Mouse (Mus musculus) hindbrain, embryonic 14.5 days (tissue): ENCODE results near the gene Relt. TPM values are rescaled to one million over a fixed set of nuclear protein-coding genes. Genes with fewer than 3 reads are reported as not detected.

ENCODE experiments used
- ATAC-seq: fragments of 200-750 bp; cut with Nextera tagmentation; 2 replicates; pipeline ENCODE4 v1.8.0; 2017; ENCODE audit warnings: moderate number of reproducible peaks, mild to moderate bottlenecking, moderate TSS enrichment, moderate library complexity; ENCODE audit not compliant: low FRiP score
- DNase-seq: peaks from one replicate; pipeline ENCODE4 v3.0.0-alpha.2; 2015; ENCODE audit warnings: low spot score
- H3K27ac ChIP-seq: fragments of 300-500 bp; sonication (generic); 2 replicates; pipeline ENCODE4 v1.5.1; 2014; ENCODE audit warnings: mild to moderate bottlenecking, moderate library complexity
- H3K27me3 ChIP-seq: fragments of 300-500 bp; sonication (generic); 2 replicates; pipeline ENCODE4 v1.6.1; 2014; ENCODE audit warnings: mild to moderate bottlenecking, low read length, mixed read lengths; ENCODE audit not compliant: control insufficient read depth, insufficient read depth
- H3K36me3 ChIP-seq: fragments of 300-500 bp; sonication (generic); replicated peaks from 2 replicates; pipeline ENCODE4 v1.6.1; 2014; ENCODE audit not compliant: control insufficient read depth, insufficient read depth
- H3K4me1 ChIP-seq: fragments of 300-500 bp; sonication (generic); replicated peaks from 2 replicates; pipeline ENCODE4 v1.6.1; 2014; ENCODE audit warnings: antibody characterized with exemption, low read length, mixed read lengths; ENCODE audit not compliant: control insufficient read depth, insufficient read depth
- H3K4me2 ChIP-seq: fragments of 300-500 bp; sonication (generic); replicated peaks from 2 replicates; pipeline ENCODE4 v1.6.1; 2014; ENCODE audit warnings: mild to moderate bottlenecking, moderate library complexity
- H3K4me3 ChIP-seq: fragments of 300-500 bp; sonication (generic); replicated peaks from 2 replicates; pipeline ENCODE4 v1.5.1; 2014; ENCODE audit warnings: mild to moderate bottlenecking, low read length
- H3K9ac ChIP-seq: fragments of 300-500 bp; sonication (generic); 2 replicates; pipeline ENCODE4 v1.6.1; 2014
- H3K9me3 ChIP-seq: fragments of 300-500 bp; sonication (generic); 2 replicates; pipeline ENCODE4 v1.6.1; 2016; ENCODE audit warnings: low read length; ENCODE audit not compliant: control insufficient read depth
- WGBS: fragments of 180-500 bp; shearing (Covaris S2); extraction: QIAGEN DNeasy Blood & Tissue Kit; methylation state at CpG from one replicate; pipeline ENCODE4 v1.1.7; 2014; 5-methylcytosine and 5-hydroxymethylcytosine counted together
- polyA plus RNA-seq: library from polyadenylated mRNA; unstranded; fragments of >200 nt; fragmentation: Nextera tagmentation; extraction: Ambion mirVana; gene quantifications from 2 replicates; pipeline ENCODE4 v1.2.1, GENCODE M21; 2014

The Relt gene
- polyA plus RNA-seq, 1 experiment from 2014 or later: 5.0 TPM

- H3K27me3 ChIP-seq: no peaks in the 10 kb centered on the region
- no peaks in the 10 kb centered on the region for H3K4me1 ChIP-seq
- no peak overlapping the region for H3K4me2 ChIP-seq
- H3K9ac ChIP-seq: no peak overlapping the region
- H3K36me3 ChIP-seq: peaks cover 26% of the 10 kb centered on the region
- ATAC-seq: no peak
- H3K27ac ChIP-seq: no peak overlapping the region
- 92% methylated on average over 2 of the region's 2 CpGs for WGBS
- no peak for DNase-seq
- no peak overlapping the region for H3K4me3 ChIP-seq
- H3K9me3 ChIP-seq: no peaks in the 10 kb centered on the region
Observed at GRCm38 (mm10) chr7:100828549-100828948, 34.7 kb downstream of the Relt start.

- ATAC-seq (no peak), DNase-seq (no peak)
- H3K4me3 ChIP-seq: no peak overlapping the region
- no peaks in the 10 kb centered on the region for H3K9me3 ChIP-seq
- H3K4me1 ChIP-seq: no peaks in the 10 kb centered on the region
- H3K36me3 ChIP-seq: peaks cover 16% of the 10 kb centered on the region
- WGBS: 95% methylated on average over 3 of the region's 3 CpGs
- H3K9ac ChIP-seq: no peak overlapping the region
- H3K27ac ChIP-seq: no peak overlapping the region
- H3K4me2 ChIP-seq: no peak overlapping the region
- no peaks in the 10 kb centered on the region for H3K27me3 ChIP-seq
Observed at GRCm38 (mm10) chr7:100824661-100825060, 38.6 kb downstream of the Relt start.

DNA sequence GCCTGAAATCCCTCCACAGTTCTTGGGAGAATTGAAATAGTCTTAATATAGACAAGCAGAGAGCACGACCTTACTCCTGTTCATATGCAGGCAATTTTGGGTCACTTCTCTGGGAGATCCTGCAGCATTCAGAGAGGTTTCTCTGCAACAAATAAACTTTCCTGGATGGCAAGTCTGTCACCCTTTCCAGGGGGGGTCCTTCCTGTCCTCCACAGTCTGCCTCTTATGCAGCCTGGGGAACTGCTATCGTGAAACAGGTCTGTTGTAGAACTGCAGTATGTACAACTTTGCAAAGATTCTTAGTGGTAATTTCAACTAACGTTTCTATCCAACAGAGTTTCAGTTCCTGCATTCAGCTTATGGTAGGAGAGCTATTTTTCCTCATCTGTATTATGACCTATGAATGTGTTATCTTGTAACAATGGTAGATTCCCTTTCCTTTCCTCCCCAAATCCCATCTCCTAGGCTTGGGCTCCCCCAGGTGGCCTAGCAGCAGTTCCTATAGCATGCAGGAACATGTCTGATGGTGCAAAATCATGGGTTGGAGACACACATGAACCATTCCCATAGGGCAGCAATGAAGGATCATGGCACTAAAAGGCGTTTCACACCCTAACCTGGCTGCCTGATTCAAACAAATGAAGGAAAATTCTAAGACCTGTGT is 44.7 kb downstream of the Relt start:
- Histone ChIP-seq H3K27me3 (no peaks in the 10 kb centered on the region), H3K4me1 (no peaks in the 10 kb centered on the region; the same call in 1 of the 2 replicates), H3K9me3 (no peaks in the 10 kb centered on the region), H3K4me2 (no peak overlapping the region), H3K27ac (no peak overlapping the region), H3K36me3 (0 out of 2 replicates have a peak, but pooled peaks cover 3% of the 10 kb centered on the region), H3K9ac (no peak overlapping the region), H3K4me3 (no peak overlapping the region)
- DNase-seq: no peak
- no peak for ATAC-seq
- WGBS: 91% methylated on average over 4 of the region's 4 CpGs

DNA sequence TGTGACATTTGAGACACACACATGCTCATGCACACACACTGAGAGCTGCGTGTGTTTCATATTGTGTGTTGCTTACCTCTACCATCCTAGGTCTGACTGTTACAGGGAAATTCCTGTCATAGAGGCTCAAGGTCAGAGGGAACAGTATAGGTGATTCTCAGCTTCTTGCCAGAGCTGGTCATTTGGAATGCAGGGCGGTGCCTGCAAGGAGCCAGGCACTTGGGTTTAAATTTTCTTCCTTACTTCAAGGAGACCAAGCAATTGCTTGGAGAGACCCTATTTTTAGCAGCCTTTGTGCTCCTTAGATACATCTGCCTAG is 45.8 kb downstream of the Relt start:
- H3K9me3 ChIP-seq: no peaks in the 10 kb centered on the region
- ATAC-seq: no peak
- 88% methylated on average over 2 of the region's 2 CpGs for WGBS
- 0 out of 2 replicates have a peak, but pooled peaks cover 3% of the 10 kb centered on the region for H3K36me3 ChIP-seq
- no peak for DNase-seq
- H3K27ac ChIP-seq: no peak overlapping the region
- no peak overlapping the region for H3K4me2 ChIP-seq
- no peak overlapping the region for H3K9ac ChIP-seq
- H3K4me3 ChIP-seq: no peak overlapping the region
- H3K4me1 ChIP-seq: no peaks in the 10 kb centered on the region; the same call in 1 of the 2 replicates
- no peaks in the 10 kb centered on the region for H3K27me3 ChIP-seq

GRCm38 (mm10) chr7:100816759-100817441 is 46.3 kb downstream of the Relt start:
- no peaks in the 10 kb centered on the region for H3K27me3 ChIP-seq
- no peak overlapping the region for H3K4me3 ChIP-seq
- DNase-seq (no peak), ATAC-seq (no peak)
- WGBS: 56% methylated on average over 6 of the region's 6 CpGs
- no peaks in the 10 kb centered on the region; the same call in 1 of the 2 replicates for H3K4me1 ChIP-seq
- H3K36me3 ChIP-seq: 0 out of 2 replicates have a peak, but pooled peaks cover 3% of the 10 kb centered on the region
- H3K9me3 ChIP-seq: no peaks in the 10 kb centered on the region
- no peak overlapping the region; the same call in 1 of the 2 replicates for H3K27ac ChIP-seq
- no peak overlapping the region for H3K4me2 ChIP-seq
- no peak overlapping the region for H3K9ac ChIP-seq

GRCm38 (mm10) chr7:100815900-100816570 is 47.2 kb downstream of the Relt start:
- H3K27me3 ChIP-seq: no peaks in the 10 kb centered on the region
- no peak overlapping the region for H3K4me2 ChIP-seq
- H3K4me3 ChIP-seq: no peak overlapping the region
- H3K9me3 ChIP-seq: no peaks in the 10 kb centered on the region
- no peaks in the 10 kb centered on the region; the same call in 1 of the 2 replicates for H3K4me1 ChIP-seq
- no peak for DNase-seq
- no peak overlapping the region for H3K9ac ChIP-seq
- 0 out of 2 replicates have a peak, but pooled peaks cover 3% of the 10 kb centered on the region for H3K36me3 ChIP-seq
- no peak overlapping the region for H3K27ac ChIP-seq
- no peak for ATAC-seq
- WGBS: 27% methylated on average over 8 of the region's 8 CpGs

GRCm38 (mm10) chr7:100812641-100813040 is 50.6 kb downstream of the Relt start:
- Histone ChIP-seq H3K27me3 (no peaks in the 10 kb centered on the region), H3K9me3 (no peaks in the 10 kb centered on the region), H3K27ac (no peak overlapping the region), H3K4me2 (no peak overlapping the region), H3K4me3 (no peak overlapping the region), H3K9ac (no peak overlapping the region), H3K36me3 (0 out of 2 replicates have a peak, but pooled peaks cover 3% of the 10 kb centered on the region), H3K4me1 (no peaks in the 10 kb centered on the region; the same call in 1 of the 2 replicates)
- 87% methylated on average over 5 of the region's 5 CpGs for WGBS
- DNase-seq (no peak), ATAC-seq (no peak)

DNA sequence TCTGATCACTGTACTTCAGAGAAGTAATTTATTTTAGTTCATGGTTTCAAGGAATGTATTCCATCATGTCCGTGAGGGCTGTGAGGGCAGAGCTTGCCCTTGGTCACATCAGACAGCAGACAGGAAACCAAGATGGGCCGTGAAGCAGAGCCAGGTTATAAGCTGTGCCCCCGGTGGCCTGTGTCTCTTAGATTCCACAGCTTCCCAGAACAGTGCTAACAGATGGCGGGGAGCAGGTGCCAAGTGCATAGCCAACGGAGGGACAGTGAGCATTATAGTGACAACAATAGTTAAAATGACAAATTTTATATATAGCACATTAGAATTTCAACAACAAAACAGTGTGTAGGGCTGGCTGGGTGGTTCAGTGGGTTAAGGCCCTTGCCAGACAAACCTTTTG is 51.3 kb downstream of the Relt start:
- Histone ChIP-seq H3K9ac (no peak overlapping the region), H3K27ac (no peak overlapping the region), H3K27me3 (no peaks in the 10 kb centered on the region), H3K4me3 (no peak overlapping the region), H3K36me3 (0 out of 2 replicates have a peak, but pooled peaks cover 3% of the 10 kb centered on the region), H3K4me2 (no peak overlapping the region), H3K4me1 (no peaks in the 10 kb centered on the region; the same call in 1 of the 2 replicates), H3K9me3 (no peaks in the 10 kb centered on the region)
- DNase-seq (no peak), ATAC-seq (no peak)
- 62% methylated on average over 5 of the region's 5 CpGs for WGBS

- no peaks in the 10 kb centered on the region for H3K9me3 ChIP-seq
- no peak overlapping the region for H3K4me2 ChIP-seq
- no peaks in the 10 kb centered on the region for H3K36me3 ChIP-seq
- no peak for ATAC-seq
- H3K4me1 ChIP-seq: no peaks in the 10 kb centered on the region
- 80% methylated on average over 2 of the region's 2 CpGs for WGBS
- H3K27me3 ChIP-seq: no peaks in the 10 kb centered on the region
- H3K27ac ChIP-seq: no peak overlapping the region
- no peak overlapping the region for H3K9ac ChIP-seq
- H3K4me3 ChIP-seq: no peak overlapping the region
- DNase-seq: no peak
Observed at GRCm38 (mm10) chr7:100805391-100805790, 57.9 kb downstream of the Relt start.
